ENCODE assay signal across 11 mouse cellular contexts in the genomic region with DNA sequence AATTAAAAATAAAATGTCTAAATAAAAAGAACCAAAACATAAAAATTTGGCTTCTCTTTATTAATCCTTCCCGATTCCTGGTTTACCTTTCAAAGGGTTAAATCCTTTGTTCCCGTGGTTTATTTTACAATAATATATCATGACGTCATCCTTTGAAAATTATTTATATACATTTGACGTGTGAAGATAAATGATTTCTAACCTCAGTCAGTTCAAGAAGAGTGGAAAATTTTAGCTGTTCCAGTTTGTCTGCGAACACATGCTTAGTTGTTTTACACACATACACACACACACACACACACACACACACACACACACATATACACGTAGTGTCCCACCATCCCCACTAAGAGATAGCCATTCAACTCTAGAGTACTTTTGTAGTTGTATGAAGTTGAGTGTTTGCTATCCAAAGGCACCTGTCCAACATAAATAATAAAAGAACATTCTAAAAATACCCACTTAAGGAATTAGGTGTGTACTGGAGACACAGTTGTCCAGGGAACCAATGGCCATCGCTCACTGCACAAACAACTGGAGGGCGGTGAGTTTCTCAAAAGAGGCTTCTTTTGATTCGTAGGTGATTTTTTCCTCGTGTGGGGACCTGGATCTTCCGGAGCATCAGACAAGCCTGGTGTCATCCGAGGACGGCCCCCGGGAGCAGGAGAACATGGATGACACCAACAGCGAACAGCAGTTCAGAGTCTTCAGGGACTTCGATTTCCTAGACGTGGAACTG.
DNase-seq lines count a peak whose midpoint lies in the region; ATAC-seq and TF ChIP-seq lines count a peak whose summit lies in the region.
"Had no signal": no experiment of that assay in that cellular context is flagged by ENCODE, and none has a peak within 500 bp of the region (broad histone marks: within the 10 kb centered on the region; RNA-seq: fewer than 3 reads in every experiment).

No protein-coding gene starts in this region.

- peaks cover 32% of the 10 kb centered on the region for H3K36me3 ChIP-seq in embryonic facial prominence, embryonic 14.5 days (ENCODE audit: control insufficient read depth, insufficient read depth, low read length)
- H3K36me3 ChIP-seq in lung, postnatal 0 days (ENCODE audit: insufficient read depth, low read length): no peaks in the 10 kb centered on the region

- H3K4me2 ChIP-seq in embryonic facial prominence, embryonic 14.5 days (ENCODE audit: low read depth, low read length): peak overlapping the region; percentile 43
- H3K4me2 ChIP-seq in lung, postnatal 0 days (replicated peaks; ENCODE audit: low read depth, low read length): peak overlapping the region; percentile 59
- H3K4me2 ChIP-seq: hindbrain, embryonic 15.5 days; liver, embryonic 15.5 days had no signal

- peak overlapping the region; percentile 16; the same call in 1 of the 2 replicates for H3K4me3 ChIP-seq in embryonic facial prominence, embryonic 14.5 days (ENCODE audit: low read depth, low read length)
- H3K4me3 ChIP-seq in lung, postnatal 0 days (ENCODE audit: low read depth, low read length): peak overlapping the region; percentile 40
- H3K4me3 ChIP-seq: erythroblast, embryonic 14.5 days; hindbrain, embryonic 15.5 days; liver, embryonic 15.5 days had no signal

- peak; percentile 36 for DNase-seq in gastrocnemius, postnatal 25 days
- no peak for DNase-seq in gastrocnemius, postnatal 14 days
- no peak for DNase-seq in embryonic facial prominence, embryonic 14.5 days (ENCODE audit: low spot score)
- DNase-seq in kidney, adult 9 months: peak; percentile 47
- DNase-seq in lung, postnatal 0 days (ENCODE audit: low spot score): peak; percentile 90
- DNase-seq in right cerebral cortex, adult 18-20 months: no peak
- DNase-seq in B cell, adult 2 months: no peak

- peaks cover 13% of the 10 kb centered on the region for H3K4me1 ChIP-seq in embryonic facial prominence, embryonic 14.5 days (ENCODE audit: control insufficient read depth, insufficient read depth, low read length)
- peaks cover 6% of the 10 kb centered on the region; the same call in 1 of the 2 replicates for H3K4me1 ChIP-seq in lung, postnatal 0 days (ENCODE audit: insufficient read depth, low read depth, low read length)
- H3K4me1 ChIP-seq: liver, embryonic 15.5 days had no signal

- TF ChIP-seq CTCF in lung, postnatal 0 days (IDR thresholded peaks at IDR 0.05): no peak

- WGBS in embryonic facial prominence, embryonic 14.5 days: 66% methylated on average over 17 of the region's 17 CpGs
- whole genome bisulfite sequencing in lung, postnatal 0 days: 33% methylated on average over 17 of the region's 17 CpGs

- intact Hi-C loops in gastrocnemius, postnatal 14 days (cut with DNase I; ENCODE audit: low total_unique reads): no loop called here

- peaks cover 22% of the 10 kb centered on the region for H3K9me3 ChIP-seq in embryonic facial prominence, embryonic 14.5 days (ENCODE audit: control insufficient read depth, low read length)
- no peaks in the 10 kb centered on the region; the same call in 1 of the 2 replicates for H3K9me3 ChIP-seq in lung, postnatal 0 days (ENCODE audit: low read length)

- no peaks in the 10 kb centered on the region for H3K27me3 ChIP-seq in embryonic facial prominence, embryonic 14.5 days (replicated peaks; ENCODE audit: control insufficient read depth, insufficient read depth, low read length)
- H3K27me3 ChIP-seq in lung, postnatal 0 days (replicated peaks; ENCODE audit: insufficient read depth, low read length): no peaks in the 10 kb centered on the region
- H3K27me3 ChIP-seq: hindbrain, embryonic 15.5 days; liver, embryonic 15.5 days had no signal

- peak overlapping the region; percentile 72 for H3K27ac ChIP-seq in embryonic facial prominence, embryonic 14.5 days (replicated peaks; ENCODE audit: low read depth, low read length)
- H3K27ac ChIP-seq in lung, postnatal 0 days (ENCODE audit: low read length): peak overlapping the region; percentile 96
- H3K27ac ChIP-seq: hindbrain, embryonic 15.5 days; liver, embryonic 15.5 days had no signal

- H3K9ac ChIP-seq in embryonic facial prominence, embryonic 14.5 days (ENCODE audit: low read depth, low read length): 0 out of 2 replicates have a peak overlapping the region, but pooled peaks have one; percentile 23
- peak overlapping the region; percentile 54 for H3K9ac ChIP-seq in lung, postnatal 0 days (replicated peaks; ENCODE audit: low read depth)
- H3K9ac ChIP-seq: hindbrain, embryonic 15.5 days; liver, embryonic 15.5 days had no signal

- TF ChIP-seq EP300 in lung, postnatal 0 days (IDR thresholded peaks at IDR 0.05): peak; percentile 91

- ATAC-seq in embryonic facial prominence, embryonic 14.5 days (ENCODE audit: low read depth): no peak
- peak; percentile 84 for ATAC-seq in lung, postnatal 0 days
- ATAC-seq in monocyte, adult 5-6 weeks (replicated peaks; ENCODE audit: insufficient number of reproducible peaks, low FRiP score, low TSS enrichment, poor library complexity, severe bottlenecking): no peak

Comparison
In these comparisons a context has a peak if more than half of its experiments do, and no peak if none do; other contexts are left out.
1. DNase-seq: peak in gastrocnemius, postnatal 25 days (single experiment), kidney, adult 9 months (single experiment) and lung, postnatal 0 days (single experiment); none in gastrocnemius, postnatal 14 days (single experiment), embryonic facial prominence, embryonic 14.5 days (single experiment), right cerebral cortex, adult 18-20 months (single experiment) and B cell, adult 2 months (0 of 2).